Mouse (Mus musculus) intestine, embryonic 16.5 days (tissue): Measurements from ENCODE around the gene Gm49403. TPM values are rescaled to one million over a fixed set of nuclear protein-coding genes. Genes with fewer than 3 reads are reported as not detected.

ENCODE experiments used
- ATAC-seq: fragments of 200-750 bp; cut with Nextera tagmentation; 2 replicates; pipeline ENCODE4 v1.8.0; 2017; ENCODE audit warnings: moderate TSS enrichment, moderate library complexity
- H3K27ac ChIP-seq: fragments of 300-500 bp; sonication (generic); 2 replicates; pipeline ENCODE4 v1.5.1; 2014; ENCODE audit warnings: mild to moderate bottlenecking, low read length
- H3K27me3 ChIP-seq: fragments of 300-500 bp; sonication (generic); replicated peaks from 2 replicates; pipeline ENCODE4 v1.6.1; 2014; ENCODE audit warnings: low read length, control low read depth, mixed read lengths; ENCODE audit not compliant: control insufficient read depth, insufficient read depth
- H3K36me3 ChIP-seq: fragments of 300-500 bp; sonication (generic); 2 replicates; pipeline ENCODE4 v1.6.1; 2014; ENCODE audit warnings: low read length, control low read depth; ENCODE audit not compliant: control insufficient read depth, insufficient read depth
- H3K4me1 ChIP-seq: fragments of 300-500 bp; sonication (generic); 2 replicates; pipeline ENCODE4 v1.6.1; 2014; ENCODE audit warnings: low read length, control low read depth, mixed read lengths; ENCODE audit not compliant: control insufficient read depth, insufficient read depth
- H3K4me2 ChIP-seq: fragments of 300-500 bp; sonication (generic); 2 replicates; pipeline ENCODE4 v1.6.1; 2014; ENCODE audit warnings: low read depth, low read length, control low read depth
- H3K4me3 ChIP-seq: fragments of 300-500 bp; sonication (generic); 2 replicates; pipeline ENCODE4 v1.5.1; 2014; ENCODE audit warnings: mild to moderate bottlenecking, low read length
- H3K9ac ChIP-seq: fragments of 300-500 bp; sonication (generic); 2 replicates; pipeline ENCODE4 v1.6.1; 2014; ENCODE audit warnings: low read depth, low read length
- H3K9me3 ChIP-seq: fragments of 300-500 bp; sonication (generic); 2 replicates; pipeline ENCODE4 v1.6.1; 2016; ENCODE audit warnings: low read length, control low read depth; ENCODE audit not compliant: control insufficient read depth
- WGBS: fragments of 180-500 bp; shearing (Covaris S2); extraction: QIAGEN DNeasy Blood & Tissue Kit; methylation state at CpG from one replicate; pipeline ENCODE4 v1.1.7; 2014; 5-methylcytosine and 5-hydroxymethylcytosine counted together
- polyA plus RNA-seq: library from polyadenylated mRNA; unstranded; fragments of >200 nt; fragmentation: Nextera tagmentation; extraction: Ambion mirVana; gene quantifications from 2 replicates; pipeline ENCODE4 v1.2.1, GENCODE M21; 2015

Gene Gm49403
- polyA plus RNA-seq, 1 experiment from 2014 or later = not detected

GRCm38 (mm10) chr19:8898576-8898975 lies 14.8 kb downstream of the Gm49403 start:
- Histone ChIP-seq H3K9ac (peak overlapping the region; percentile 89), H3K27ac (peak overlapping the region; percentile 71), H3K4me2 (peak overlapping the region; percentile 77), H3K4me3 (peak overlapping the region; percentile 78), H3K36me3 (peaks cover 11% of the 10 kb centered on the region; the same call in 1 of the 2 replicates), H3K27me3 (no peaks in the 10 kb centered on the region), H3K9me3 (no peaks in the 10 kb centered on the region), H3K4me1 (peaks cover 21% of the 10 kb centered on the region)
- WGBS = 4% methylated on average over 13 of the region's 13 CpGs
- no peak for ATAC-seq

GRCm38 (mm10) chr19:8899079-8899478 lies 15.3 kb downstream of the Gm49403 start:
- Histone ChIP-seq H3K36me3 (peaks cover 11% of the 10 kb centered on the region; the same call in 1 of the 2 replicates), H3K4me1 (peaks cover 21% of the 10 kb centered on the region), H3K4me2 (peak overlapping the region; percentile 77), H3K27me3 (no peaks in the 10 kb centered on the region), H3K9ac (peak overlapping the region; percentile 89), H3K9me3 (no peaks in the 10 kb centered on the region), H3K4me3 (peak overlapping the region; percentile 78), H3K27ac (no peak overlapping the region)
- ATAC-seq = no peak
- 36% methylated on average over 3 of the region's 3 CpGs for WGBS

- H3K9ac ChIP-seq = no peak overlapping the region
- no peaks in the 10 kb centered on the region for H3K27me3 ChIP-seq
- no peak for ATAC-seq
- peaks cover 7% of the 10 kb centered on the region for H3K4me1 ChIP-seq
- H3K4me3 ChIP-seq = no peak overlapping the region
- H3K27ac ChIP-seq = no peak overlapping the region
- no peak overlapping the region for H3K4me2 ChIP-seq
- no peaks in the 10 kb centered on the region for H3K9me3 ChIP-seq
- 90% methylated on average over 5 of the region's 5 CpGs for WGBS
- H3K36me3 ChIP-seq = peaks cover 19% of the 10 kb centered on the region
Observed at GRCm38 (mm10) chr19:8903412-8903811, 19.7 kb downstream of the Gm49403 start.

GRCm38 (mm10) chr19:8908531-8908930 lies 24.8 kb downstream of the Gm49403 start:
- Histone ChIP-seq H3K27me3 (no peaks in the 10 kb centered on the region), H3K4me1 (no peaks in the 10 kb centered on the region), H3K27ac (no peak overlapping the region), H3K9ac (no peak overlapping the region), H3K36me3 (peaks cover 34% of the 10 kb centered on the region), H3K4me3 (no peak overlapping the region), H3K9me3 (no peaks in the 10 kb centered on the region), H3K4me2 (no peak overlapping the region)
- WGBS = 93% methylated on average over 6 of the region's 6 CpGs
- no peak for ATAC-seq

GRCm38 (mm10) chr19:8911810-8912209 lies 28.1 kb downstream of the Gm49403 start:
- no peak overlapping the region for H3K9ac ChIP-seq
- no peaks in the 10 kb centered on the region for H3K4me1 ChIP-seq
- no peak for ATAC-seq
- 91% methylated on average over 5 of the region's 5 CpGs for WGBS
- H3K27ac ChIP-seq = no peak overlapping the region
- no peak overlapping the region for H3K4me3 ChIP-seq
- no peaks in the 10 kb centered on the region for H3K9me3 ChIP-seq
- H3K36me3 ChIP-seq = peaks cover 40% of the 10 kb centered on the region
- no peaks in the 10 kb centered on the region for H3K27me3 ChIP-seq
- no peak overlapping the region for H3K4me2 ChIP-seq

- Histone ChIP-seq H3K27ac (no peak overlapping the region), H3K9me3 (no peaks in the 10 kb centered on the region), H3K36me3 (peaks cover 33% of the 10 kb centered on the region), H3K4me1 (no peaks in the 10 kb centered on the region), H3K9ac (no peak overlapping the region), H3K27me3 (no peaks in the 10 kb centered on the region), H3K4me3 (no peak overlapping the region), H3K4me2 (no peak overlapping the region)
- WGBS = 95% methylated on average over 3 of the region's 3 CpGs
- no peak for ATAC-seq
Observed at GRCm38 (mm10) chr19:8914212-8914611, 30.5 kb downstream of the Gm49403 start.

- Histone ChIP-seq H3K9ac (no peak overlapping the region), H3K9me3 (no peaks in the 10 kb centered on the region), H3K36me3 (peaks cover 9% of the 10 kb centered on the region), H3K4me2 (no peak overlapping the region), H3K4me1 (peaks cover 10% of the 10 kb centered on the region; the same call in 1 of the 2 replicates), H3K4me3 (no peak overlapping the region), H3K27ac (no peak overlapping the region), H3K27me3 (no peaks in the 10 kb centered on the region)
- 91% methylated on average over 3 of the region's 3 CpGs for WGBS
- no peak for ATAC-seq
Observed at GRCm38 (mm10) chr19:8919000-8919399, 35.3 kb downstream of the Gm49403 start.

- Histone ChIP-seq H3K9ac (peak overlapping the region; percentile 86), H3K27me3 (no peaks in the 10 kb centered on the region), H3K4me3 (peak overlapping the region; percentile 83), H3K36me3 (peaks cover 2% of the 10 kb centered on the region), H3K4me2 (peak overlapping the region; percentile 75), H3K27ac (peak overlapping the region; percentile 96), H3K4me1 (peaks cover 10% of the 10 kb centered on the region; the same call in 1 of the 2 replicates), H3K9me3 (no peaks in the 10 kb centered on the region)
- WGBS = 68% methylated on average over 6 of the region's 6 CpGs
- no peak for ATAC-seq
Observed at GRCm38 (mm10) chr19:8919684-8920072, 35.9 kb downstream of the Gm49403 start.

- H3K27ac ChIP-seq = peak within 1 kb of the TSS; percentile 96
- peaks cover 10% of the 10 kb centered on the region; the same call in 1 of the 2 replicates for H3K4me1 ChIP-seq
- H3K9me3 ChIP-seq = no peaks in the 10 kb centered on the region
- H3K36me3 ChIP-seq = no peaks in the 10 kb centered on the region
- 2% methylated on average over 50 of the region's 50 CpGs for WGBS
- H3K9ac ChIP-seq = peak within 1 kb of the TSS; percentile 86
- peak within 1 kb of the TSS; percentile 83 for H3K4me3 ChIP-seq
- no peaks in the 10 kb centered on the region for H3K27me3 ChIP-seq
- H3K4me2 ChIP-seq = peak within 1 kb of the TSS; percentile 75
- peak; percentile 99 for ATAC-seq
Observed at GRCm38 (mm10) chr19:8920073-8920736, 36.5 kb downstream of the Gm49403 start, which contains the start of gene B3gat3. TSS of gene B3gat3 (plus strand) at chr19:8920374.
